Mouse (Mus musculus) ES-Bruce4 (cell line): ENCODE data around the gene Pink1.

Experiments
- CTCF ChIP-seq: IDR thresholded peaks from one replicate; pipeline ENCODE4 v1.8.1; 2011; ENCODE audit warnings: low read depth, low read length
- EP300 ChIP-seq: IDR thresholded peaks from 2 replicates; pipeline ENCODE4 v1.6.1; 2011; ENCODE audit warnings: low read depth, low read length; ENCODE audit not compliant: insufficient read depth
- POLR2A ChIP-seq: IDR thresholded peaks from one replicate; pipeline ENCODE4 v1.8.1; 2011; ENCODE audit warnings: low read length; ENCODE audit not compliant: insufficient read depth

DNA sequence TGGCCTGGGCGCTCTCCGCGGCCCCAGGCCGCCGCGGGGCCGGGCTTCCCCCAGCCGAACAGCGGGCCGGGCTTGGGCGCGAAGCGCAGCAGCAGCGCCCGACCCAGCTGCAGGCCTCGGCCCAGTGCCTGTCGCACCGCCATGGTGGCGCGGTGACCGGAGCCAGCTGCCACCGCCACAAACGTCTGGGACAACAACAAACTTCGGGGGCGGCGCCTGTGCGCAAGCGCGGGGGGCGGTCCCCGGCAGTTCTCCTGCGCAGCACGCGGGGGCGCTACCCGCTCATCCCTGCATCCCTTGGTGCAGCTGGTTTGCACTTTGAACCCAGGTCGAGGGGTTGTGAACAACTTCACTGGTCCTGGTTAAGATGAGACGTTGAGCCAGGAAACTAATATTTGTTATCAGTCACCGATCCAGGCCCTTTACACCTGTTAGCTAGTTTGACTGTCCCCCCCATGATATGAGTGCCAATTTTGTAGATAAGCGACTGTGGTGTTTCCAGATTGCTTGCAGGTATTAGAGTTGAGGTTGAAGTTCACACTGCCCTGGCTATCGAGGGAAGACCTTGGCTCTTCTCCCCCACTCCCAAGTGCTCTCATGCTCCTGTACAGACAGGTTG is at the start of gene Pink1:
- TF ChIP-seq CTCF (peak; percentile 82), POLR2A (no peak), EP300 (0 out of 2 replicates have a peak, but pooled peaks have one; percentile 13)
